Mouse (Mus musculus) neural tube, embryonic 13.5 days (tissue): Measurements from ENCODE around the gene Ndufa7. TPM values are rescaled to one million over a fixed set of nuclear protein-coding genes. Genes with fewer than 3 reads are reported as not detected.
"Not testable (repeated sequence)": the region's sequence is repeated elsewhere in the genome, so short reads cannot be mapped to it uniquely, and the experiment has no call there.

Experiments used
- ATAC-seq: fragments of 200-750 bp; cut with Nextera tagmentation; 2 replicates; pipeline ENCODE4 v1.8.0; 2017; ENCODE audit warnings: low read depth, mild to moderate bottlenecking, moderate TSS enrichment, moderate library complexity
- H3K27ac ChIP-seq: fragments of 300-500 bp; sonication (generic); replicated peaks from 2 replicates; pipeline ENCODE4 v1.5.1; 2015; ENCODE audit warnings: moderate library complexity, mild to moderate bottlenecking, inconsistent platforms
- H3K27me3 ChIP-seq: fragments of 300-500 bp; sonication (generic); 2 replicates; pipeline ENCODE4 v1.6.1; 2015; ENCODE audit warnings: mild to moderate bottlenecking, inconsistent platforms
- H3K36me3 ChIP-seq: fragments of 300-500 bp; sonication (generic); 2 replicates; pipeline ENCODE4 v1.6.1; 2015; ENCODE audit warnings: mild to moderate bottlenecking, inconsistent platforms
- H3K4me1 ChIP-seq: fragments of 300-500 bp; sonication (generic); replicated peaks from 2 replicates; pipeline ENCODE4 v1.6.1; 2015; ENCODE audit warnings: inconsistent platforms
- H3K4me2 ChIP-seq: fragments of 300-500 bp; sonication (generic); 2 replicates; pipeline ENCODE4 v1.6.1; 2015; ENCODE audit warnings: inconsistent platforms, mild to moderate bottlenecking, moderate library complexity
- H3K4me3 ChIP-seq: fragments of 300-500 bp; sonication (generic); 2 replicates; pipeline ENCODE4 v1.5.1; 2015; ENCODE audit warnings: mild to moderate bottlenecking, inconsistent platforms
- H3K9ac ChIP-seq: fragments of 300-500 bp; sonication (generic); 2 replicates; pipeline ENCODE4 v1.6.1; 2015; ENCODE audit warnings: moderate library complexity, mild to moderate bottlenecking, inconsistent platforms
- H3K9me3 ChIP-seq: fragments of 300-500 bp; sonication (generic); 2 replicates; pipeline ENCODE4 v1.6.1; 2016; ENCODE audit warnings: inconsistent platforms
- WGBS: fragments of 180-500 bp; shearing (Covaris S2); methylation state at CpG from one replicate; pipeline ENCODE4 v1.1.7; 2015; 5-methylcytosine and 5-hydroxymethylcytosine counted together
- polyA plus RNA-seq: library from polyadenylated mRNA; unstranded; fragments of >200 nt; fragmentation: Nextera tagmentation; extraction: Ambion mirVana; gene quantifications from 2 replicates; pipeline ENCODE4 v1.2.1, GENCODE M21; 2015

Gene Ndufa7
- polyA plus RNA-seq, 1 experiment from 2014 or later: 558 TPM

GRCm38 (mm10) chr17:33842966-33843795, 18.8 kb downstream of the Ndufa7 start, which contains the start of gene Cd320:
TSS of gene Cd320 (plus strand) at chr17:33843091.
- WGBS: under 1% methylated on average over 45 of the region's 45 CpGs
- H3K9ac ChIP-seq: peak within 1 kb of the TSS; percentile 81
- H3K9me3 ChIP-seq: no peaks in the 10 kb centered on the region
- H3K4me1 ChIP-seq: peaks cover 22% of the 10 kb centered on the region
- peak within 1 kb of the TSS; percentile 82 for H3K27ac ChIP-seq
- peak within 1 kb of the TSS; percentile 96 for H3K4me2 ChIP-seq
- peak; percentile 96 for ATAC-seq
- H3K36me3 ChIP-seq: peaks cover 32% of the 10 kb centered on the region
- H3K4me3 ChIP-seq: peak within 1 kb of the TSS; percentile 89
- H3K27me3 ChIP-seq: no peaks in the 10 kb centered on the region

GRCm38 (mm10) chr17:33844196-33844595, 19.8 kb downstream of the Ndufa7 start:
- no peak overlapping the region for H3K27ac ChIP-seq
- 55% methylated on average over 1 of the region's 1 CpGs for WGBS
- peak overlapping the region; percentile 96 for H3K4me2 ChIP-seq
- no peak for ATAC-seq
- peaks cover 22% of the 10 kb centered on the region for H3K4me1 ChIP-seq
- peak overlapping the region; percentile 89 for H3K4me3 ChIP-seq
- peak overlapping the region; percentile 81 for H3K9ac ChIP-seq
- no peaks in the 10 kb centered on the region for H3K9me3 ChIP-seq
- H3K36me3 ChIP-seq: peaks cover 32% of the 10 kb centered on the region
- no peaks in the 10 kb centered on the region for H3K27me3 ChIP-seq

GRCm38 (mm10) chr17:33848139-33848538, 23.8 kb downstream of the Ndufa7 start:
- Histone ChIP-seq H3K27me3 (no peaks in the 10 kb centered on the region), H3K9me3 (no peaks in the 10 kb centered on the region), H3K27ac (no peak overlapping the region), H3K4me2 (no peak overlapping the region), H3K4me1 (peaks cover 22% of the 10 kb centered on the region), H3K4me3 (no peak overlapping the region), H3K9ac (no peak overlapping the region), H3K36me3 (peaks cover 30% of the 10 kb centered on the region)
- ATAC-seq: no peak
- WGBS: 88% methylated on average over 8 of the region's 8 CpGs

- ATAC-seq: no peak
- no peaks in the 10 kb centered on the region for H3K9me3 ChIP-seq
- H3K9ac ChIP-seq: no peak overlapping the region
- H3K27me3 ChIP-seq: no peaks in the 10 kb centered on the region
- H3K4me1 ChIP-seq: no peaks in the 10 kb centered on the region
- H3K36me3 ChIP-seq: peaks cover 30% of the 10 kb centered on the region
- no peak overlapping the region for H3K27ac ChIP-seq
- no peak overlapping the region for H3K4me2 ChIP-seq
- WGBS: 86% methylated on average over 1 of the region's 1 CpGs
- no peak overlapping the region for H3K4me3 ChIP-seq
These were observed 27.0 kb downstream of the Ndufa7 start for GRCm38 (mm10) chr17:33851331-33851730.

GRCm38 (mm10) chr17:33857816-33858215, 33.4 kb downstream of the Ndufa7 start:
- no peaks in the 10 kb centered on the region for H3K4me1 ChIP-seq
- no peak overlapping the region for H3K9ac ChIP-seq
- WGBS: 55% methylated on average over 4 of the region's 4 CpGs
- ATAC-seq: no peak
- no peaks in the 10 kb centered on the region for H3K36me3 ChIP-seq
- no peak overlapping the region for H3K4me3 ChIP-seq
- no peak overlapping the region for H3K27ac ChIP-seq
- H3K4me2 ChIP-seq: no peak overlapping the region
- no peaks in the 10 kb centered on the region for H3K9me3 ChIP-seq
- H3K27me3 ChIP-seq: no peaks in the 10 kb centered on the region

GRCm38 (mm10) chr17:33865330-33866030, 41.1 kb downstream of the Ndufa7 start:
- H3K9ac ChIP-seq: no peak overlapping the region
- no peak overlapping the region for H3K4me2 ChIP-seq
- no peaks in the 10 kb centered on the region for H3K9me3 ChIP-seq
- no peak for ATAC-seq
- H3K27me3 ChIP-seq: no peaks in the 10 kb centered on the region
- H3K4me1 ChIP-seq: no peaks in the 10 kb centered on the region
- H3K27ac ChIP-seq: no peak overlapping the region
- H3K4me3 ChIP-seq: no peak overlapping the region
- no peaks in the 10 kb centered on the region for H3K36me3 ChIP-seq
- WGBS: 38% methylated on average over 9 of the region's 9 CpGs

GRCm38 (mm10) chr17:33873537-33873936, 49.2 kb downstream of the Ndufa7 start, which contains the start of gene Gm7029:
TSS of gene Gm7029 (plus strand) at chr17:33873837.
- not testable (repeated sequence) for ATAC-seq, H3K36me3 ChIP-seq, H3K4me2 ChIP-seq, H3K4me3 ChIP-seq, H3K9me3 ChIP-seq, H3K27ac ChIP-seq, H3K9ac ChIP-seq, H3K27me3 ChIP-seq, H3K4me1 ChIP-seq
- 78% methylated on average over 4 of the region's 12 CpGs for WGBS

- 87% methylated on average over 11 of the region's 11 CpGs for WGBS
These were observed 50.0 kb downstream of the Ndufa7 start for GRCm38 (mm10) chr17:33874411-33874810.

GRCm38 (mm10) chr17:33875797-33876196, 51.4 kb downstream of the Ndufa7 start:
- not testable (repeated sequence) for H3K4me3 ChIP-seq, ATAC-seq, H3K4me1 ChIP-seq, H3K27me3 ChIP-seq, H3K9ac ChIP-seq, H3K4me2 ChIP-seq, H3K27ac ChIP-seq, H3K9me3 ChIP-seq
- 80% methylated on average over 5 of the region's 5 CpGs for WGBS
- H3K36me3 ChIP-seq: peaks cover 10% of the 10 kb centered on the region; the same call in 1 of the 2 replicates

More at GRCm38 (mm10) chr17:33874411-33874810, 50.0 kb downstream of the Ndufa7 start:
- H3K9ac ChIP-seq: no peak overlapping the region
- no peak overlapping the region for H3K4me2 ChIP-seq
- no peaks in the 10 kb centered on the region for H3K4me1 ChIP-seq
- H3K4me3 ChIP-seq: no peak overlapping the region
- ATAC-seq: no peak
- peaks cover 7% of the 10 kb centered on the region; the same call in 1 of the 2 replicates for H3K36me3 ChIP-seq
- H3K9me3 ChIP-seq: no peaks in the 10 kb centered on the region
- H3K27me3 ChIP-seq: no peaks in the 10 kb centered on the region
- no peak overlapping the region for H3K27ac ChIP-seq

- H3K4me2 ChIP-seq, ATAC-seq: not testable (repeated sequence)
- 86% methylated on average over 10 of the region's 11 CpGs for WGBS
These were observed 59.9 kb downstream of the Ndufa7 start for GRCm38 (mm10) chr17:33884320-33884719.

GRCm38 (mm10) chr17:33887802-33888201, 63.4 kb downstream of the Ndufa7 start:
- H3K9me3 ChIP-seq, ATAC-seq, H3K4me3 ChIP-seq, H3K4me2 ChIP-seq, H3K36me3 ChIP-seq, H3K9ac ChIP-seq, H3K27me3 ChIP-seq, H3K27ac ChIP-seq: not testable (repeated sequence)
- H3K4me1 ChIP-seq: peaks cover 14% of the 10 kb centered on the region
- WGBS: 84% methylated on average over 2 of the region's 2 CpGs

More at GRCm38 (mm10) chr17:33884320-33884719, 59.9 kb downstream of the Ndufa7 start:
- not testable (repeated sequence) for H3K27ac ChIP-seq, H3K27me3 ChIP-seq, H3K4me3 ChIP-seq, H3K9ac ChIP-seq, H3K9me3 ChIP-seq, H3K4me1 ChIP-seq
- peaks cover 10% of the 10 kb centered on the region; the same call in 1 of the 2 replicates for H3K36me3 ChIP-seq
